Mouse (Mus musculus) CD4-positive naive resting alpha-beta T cell, adult 76 days (primary cell): ENCODE results near the gene Gm7792. TPM values are rescaled to one million over a fixed set of nuclear protein-coding genes. Genes with fewer than 3 reads are reported as not detected.

Experiments
- total RNA-seq: library from RNA; stranded (reverse); gene quantifications from one replicate; pipeline ENCODE4 v1.2.4, GENCODE M21; 2023

The Gm7792 gene
- total RNA-seq = not detected

GRCm38 (mm10) chr5:93843476-93843875 is at the start of gene Gm7792:
TSS of gene Gm7792 (plus strand) at chr5:93843776.

Other genes starting within 250 kb of the Gm7792 start
- not detected for gene C87414, start 172.2 kb upstream of the Gm7792 start, total RNA-seq
- gene Gm16429, start 85.3 kb downstream of the Gm7792 start, total RNA-seq = not detected
- not detected for gene BC061212, start 226.8 kb downstream of the Gm7792 start, total RNA-seq
- not detected for gene Gm6351, start 232.6 kb downstream of the Gm7792 start, total RNA-seq